Mouse (Mus musculus) cerebellum, adult 11 months (tissue): ENCODE results near the gene Gm17428.

Experiments
- DNase-seq: peaks from one replicate; pipeline ENCODE4 v3.0.0; 2022

Gm17428 gene

GRCm38 (mm10) chr14:55014991-55015766, 38.4 kb downstream of the Gm17428 start, which contains the start of gene Ngdn:
TSS of gene Ngdn (plus strand) at chr14:55015454.
- peak; percentile 99 for DNase-seq

GRCm38 (mm10) chr14:55015767-55016111, 39.0 kb downstream of the Gm17428 start:
- no peak for DNase-seq

- DNase-seq = no peak
These were observed 40.1 kb downstream of the Gm17428 start for GRCm38 (mm10) chr14:55016876-55017275.

- no peak for DNase-seq
These were observed 43.7 kb downstream of the Gm17428 start for GRCm38 (mm10) chr14:55020394-55020793.

GRCm38 (mm10) chr14:55023011-55023410, 46.3 kb downstream of the Gm17428 start:
- DNase-seq = no peak

- peak; percentile 72 for DNase-seq
These were observed 47.5 kb downstream of the Gm17428 start for GRCm38 (mm10) chr14:55024236-55024635.

GRCm38 (mm10) chr14:55025527-55025926, 48.8 kb downstream of the Gm17428 start:
- DNase-seq = no peak
